Mouse (Mus musculus): ENCODE measurements around the gene Lrrc75b.

The Lrrc75b gene

DNA sequence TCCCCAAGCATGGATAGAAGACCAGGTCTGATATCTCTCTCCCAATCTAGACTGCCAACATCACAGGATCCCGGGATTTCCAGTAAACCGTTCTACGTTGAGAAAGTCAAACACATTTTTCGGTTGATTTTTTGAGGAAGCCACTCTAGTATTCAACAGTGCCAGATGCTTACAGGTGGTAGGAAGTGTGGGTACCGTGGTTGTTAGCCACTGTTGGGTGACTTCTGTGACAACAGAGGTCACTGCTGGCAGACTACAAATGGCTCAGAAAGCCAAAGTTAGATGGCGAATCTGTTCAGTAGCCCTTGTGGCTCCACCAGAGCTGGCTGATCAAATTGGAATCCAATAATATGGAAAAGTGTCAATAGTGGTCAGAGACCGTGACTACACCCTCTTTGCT, 56.4 kb downstream of the Lrrc75b start:
- no peak for DNase-seq (ENCODE audit: low spot score in 2 of 2)

DNA sequence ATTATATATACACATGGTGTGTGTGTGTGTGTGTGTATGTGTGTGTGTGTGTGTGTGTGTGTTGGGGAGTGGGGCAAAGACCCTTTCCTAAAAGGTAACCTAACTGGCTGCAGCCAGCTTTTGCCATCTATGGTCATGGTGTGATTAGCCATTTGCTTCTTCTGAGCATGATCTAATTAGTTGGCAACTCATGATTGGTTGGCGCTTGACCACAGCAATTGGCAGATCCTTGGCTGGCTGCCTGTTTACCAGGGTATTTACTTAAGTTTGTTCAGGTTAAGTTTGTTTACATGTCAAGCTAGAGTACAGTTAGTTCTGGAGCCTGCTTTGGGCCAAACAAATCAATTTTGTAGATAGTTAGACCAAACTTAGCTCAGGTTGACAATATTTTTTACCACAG, 58.5 kb downstream of the Lrrc75b start:
- no peak for DNase-seq (ENCODE audit: low spot score in 2 of 2)

GRCm38 (mm10) chr10:75500345-75500744, 59.8 kb downstream of the Lrrc75b start:
- DNase-seq (ENCODE audit: low spot score in 2 of 2), result no peak
